Mouse (Mus musculus): ENCODE data around the gene Akap13. TPM values are rescaled to one million over a fixed set of nuclear protein-coding genes. Genes with fewer than 3 reads are reported as not detected.
"Not testable (repeated sequence)": the region's sequence is repeated elsewhere in the genome, so short reads cannot be mapped to it uniquely, and the experiment has no call there.

Akap13 gene
- total and polyA plus RNA-seq, 3 experiments = 11.4 to 32.5 (median 27.7) TPM

DNA sequence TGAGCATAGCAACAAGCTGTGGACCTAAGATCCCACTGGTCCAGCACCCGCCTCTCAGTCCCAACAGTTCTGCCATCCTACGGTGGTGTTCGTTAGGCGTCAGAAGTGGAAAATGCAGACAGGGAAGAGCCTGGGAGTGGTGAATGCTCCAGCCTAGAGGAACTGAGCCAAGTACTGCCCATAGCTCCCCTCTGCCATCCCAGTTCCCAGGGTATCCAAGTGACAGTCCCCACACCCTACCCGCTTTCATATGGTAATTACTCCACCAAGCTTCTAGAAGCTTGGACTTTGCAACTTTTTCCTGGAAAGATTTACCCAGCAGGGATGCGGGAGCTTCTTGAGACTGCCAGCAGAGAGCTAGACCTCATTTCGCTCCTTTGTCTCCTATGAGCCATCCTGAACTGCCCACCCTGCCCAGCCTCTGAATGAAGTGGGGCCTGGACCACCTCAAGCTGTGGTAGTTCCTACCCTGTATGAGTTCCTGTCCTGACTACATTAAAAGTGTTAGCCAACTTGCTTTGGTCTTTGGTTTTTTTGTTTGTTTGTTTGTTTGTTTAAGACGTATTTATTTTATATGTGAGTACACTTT lies 300.6 kb downstream of the Akap13 start:
- Histone ChIP-seq H3K9ac (ENCODE audit: insufficient read depth, low read depth) (no peak overlapping the region), H3K4me1 (ENCODE audit: control insufficient read depth in 1 of 2, insufficient read depth in 2 of 2) (peaks cover 8 to 21% of the 10 kb centered on the region in 2 experiments; a peak in 3 of 4 replicates), H3K4me3 (replicated peaks in 1 of 3; ENCODE audit: low read depth in 2 of 3, low read length in 2 of 3, poor library complexity in 1 of 3) (no peak overlapping the region), H3K36me3 (replicated peaks in 1 of 2; ENCODE audit: control insufficient read depth in 1 of 2, insufficient read depth in 1 of 2, low read length in 1 of 2) (peaks cover 29 to 48% of the 10 kb centered on the region in 2 experiments), H3K4me2 (ENCODE audit: insufficient read depth, low read depth, poor library complexity, severe bottlenecking) (no peak overlapping the region), H3K27me3 (replicated peaks) (no peaks in the 10 kb centered on the region), H3K27ac (ENCODE audit: insufficient read depth, low read depth) (no peak overlapping the region), H3K79me2 (replicated peaks; ENCODE audit: control insufficient read depth, extremely low read depth, insufficient read depth, poor library complexity, severe bottlenecking) (no peaks in the 10 kb centered on the region), H3K9me3 (replicated peaks; ENCODE audit: low read length) (peaks cover 4% of the 10 kb centered on the region)
- dilution Hi-C loops (cut with MboI; ENCODE audit: extremely low pct_ligation_motif_present, extremely low pct_unique_long_range_greater_than_20kb, low sequenced_read_pairs) (no loop called here), in situ Hi-C loops (cut with MboI; ENCODE audit: low pct_ligation_motif_present, low pct_unique_long_range_greater_than_20kb, low sequenced_read_pairs) (no loop called here)
- TF ChIP-seq GABPA (IDR thresholded peaks at IDR 0.05; ENCODE audit: insufficient replicate concordance, low read depth, low read length) = no peak
- TF ChIP-seq KAT2A (IDR thresholded peaks at IDR 0.05; ENCODE audit: insufficient replicate concordance, low read length) = no peak
- no peak for TF ChIP-seq MAZ (IDR thresholded peaks at IDR 0.05; ENCODE audit: low read depth, low read length)
- TF ChIP-seq EP300 (IDR thresholded peaks at IDR 0.05; ENCODE audit: low read length) = no peak
- TF ChIP-seq E2F4 (IDR thresholded peaks at IDR 0.05; ENCODE audit: insufficient replicate concordance, low read depth, low read length) = no peak
- TF ChIP-seq POLR2AphosphoS2 (IDR thresholded peaks at IDR 0.05; ENCODE audit: low read depth, low read length) = no peak
- TF ChIP-seq ZKSCAN1 (IDR thresholded peaks at IDR 0.05; ENCODE audit: borderline replicate concordance, low read depth, low read length) = no peak
- TF ChIP-seq JUND (conservative IDR thresholded peaks at IDR 0.05; ENCODE audit: low read depth, low read length) = no peak
- no peak for DNase-seq (ENCODE audit: extremely low read depth)

DNA sequence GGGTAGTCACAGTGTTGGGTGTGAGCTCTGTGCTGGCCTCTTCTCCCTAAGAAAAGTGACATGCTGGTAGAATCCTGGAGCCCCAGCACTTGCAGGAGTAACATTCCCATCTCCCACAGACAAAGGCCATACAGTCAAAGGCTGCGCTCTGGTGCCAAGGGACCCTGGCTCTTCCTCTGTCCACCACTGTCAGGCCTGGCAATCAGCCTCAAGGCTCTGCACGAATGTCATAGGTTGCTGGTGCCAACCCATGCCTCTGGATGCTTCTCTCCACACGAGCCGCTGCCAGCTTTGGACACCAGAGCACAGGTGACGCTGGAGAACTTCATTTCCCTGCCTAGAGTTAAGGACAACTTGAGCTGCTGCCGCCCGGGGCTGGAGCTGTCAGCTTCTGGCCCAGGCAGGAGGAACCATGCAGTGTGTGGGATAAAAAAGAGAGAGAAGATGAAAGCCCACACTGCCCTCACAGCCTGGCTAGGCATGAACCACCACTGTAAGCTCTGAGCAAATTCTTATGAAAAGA lies 304.7 kb downstream of the Akap13 start:
- peaks cover 0 to 12% of the 10 kb centered on the region in 2 experiments for H3K36me3 ChIP-seq (replicated peaks in 1 of 2; ENCODE audit: control insufficient read depth in 1 of 2, insufficient read depth in 1 of 2, low read length in 1 of 2)
- H3K27ac ChIP-seq (ENCODE audit: insufficient read depth, low read depth) = no peak overlapping the region
- no peak for TF ChIP-seq KAT2A (IDR thresholded peaks at IDR 0.05; ENCODE audit: insufficient replicate concordance, low read length)
- TF ChIP-seq CHD2 (IDR thresholded peaks at IDR 0.05; ENCODE audit: low read length) = no peak
- no peak for TF ChIP-seq HCFC1 (IDR thresholded peaks at IDR 0.05; ENCODE audit: low read depth, low read length)
- TF ChIP-seq CHD1 (IDR thresholded peaks at IDR 0.05; ENCODE audit: low read depth, low read length) = no peak
- no peak for TF ChIP-seq ZMIZ1 (IDR thresholded peaks at IDR 0.05; ENCODE audit: low read depth, low read length)
- no peak for TF ChIP-seq ZC3H11A (IDR thresholded peaks at IDR 0.05; ENCODE audit: low read depth, low read length)
- no peak for TF ChIP-seq POLR2A (IDR thresholded peaks at IDR 0.05; ENCODE audit: low read depth, low read length)
- TF ChIP-seq E2F4 (IDR thresholded peaks at IDR 0.05; ENCODE audit: insufficient replicate concordance, low read depth, low read length) = no peak
- no peak for TF ChIP-seq MEF2A (IDR thresholded peaks at IDR 0.05; ENCODE audit: borderline replicate concordance, low read depth, low read length)
- TF ChIP-seq SMC3 (IDR thresholded peaks at IDR 0.05; ENCODE audit: low read depth, low read length) = no peak
- no peak for TF ChIP-seq ZKSCAN1 (IDR thresholded peaks at IDR 0.05; ENCODE audit: borderline replicate concordance, low read depth, low read length)
- no peak for TF ChIP-seq USF2 (conservative IDR thresholded peaks at IDR 0.05; ENCODE audit: low read depth, low read length)
- no peak for TF ChIP-seq JUN (IDR thresholded peaks at IDR 0.05; ENCODE audit: insufficient read depth, low read depth, low read length)
- no peak for TF ChIP-seq USF1 (IDR thresholded peaks at IDR 0.05; ENCODE audit: low read depth, low read length)
- no peak for DNase-seq (ENCODE audit: extremely low read depth)
- H3K79me2 ChIP-seq (replicated peaks; ENCODE audit: control insufficient read depth, extremely low read depth, insufficient read depth, poor library complexity, severe bottlenecking) = no peaks in the 10 kb centered on the region
- H3K9ac ChIP-seq (ENCODE audit: insufficient read depth, low read depth) = no peak overlapping the region
- no peaks in the 10 kb centered on the region for H3K27me3 ChIP-seq (replicated peaks)
- H3K4me1 ChIP-seq (ENCODE audit: control insufficient read depth in 1 of 2, insufficient read depth in 2 of 2) = peaks cover 6% of the 10 kb centered on the region in 2 experiments; a peak in 1 of 4 replicates
- H3K4me3 ChIP-seq (replicated peaks in 1 of 3; ENCODE audit: low read depth in 2 of 3, low read length in 2 of 3, poor library complexity in 1 of 3) = no peak overlapping the region
- dilution Hi-C loops (cut with MboI; ENCODE audit: extremely low pct_ligation_motif_present, extremely low pct_unique_long_range_greater_than_20kb, low sequenced_read_pairs) = loop anchor here (10.0 kb wide), 1 partner anchor 65 kb away; no protein-coding TSS in a partner anchor
- no peak overlapping the region for H3K4me2 ChIP-seq (ENCODE audit: insufficient read depth, low read depth, poor library complexity, severe bottlenecking)
- in situ Hi-C loops (cut with MboI; ENCODE audit: low pct_ligation_motif_present, low pct_unique_long_range_greater_than_20kb, low sequenced_read_pairs) = no loop called here
- H3K9me3 ChIP-seq (replicated peaks; ENCODE audit: low read length) = peaks cover 4% of the 10 kb centered on the region

- DNase-seq (ENCODE audit: extremely low read depth) = not testable (repeated sequence)
- dilution Hi-C loops (cut with MboI; ENCODE audit: extremely low pct_ligation_motif_present, extremely low pct_unique_long_range_greater_than_20kb, low sequenced_read_pairs) = loop anchor here (10.0 kb wide), 1 partner anchor 64 kb away; no protein-coding TSS in a partner anchor
Measured at GRCm38 (mm10) chr7:75760661-75761319, 305.5 kb downstream of the Akap13 start.

More at GRCm38 (mm10) chr7:75760661-75761319, 305.5 kb downstream of the Akap13 start:
- H3K4me1 ChIP-seq (ENCODE audit: control insufficient read depth in 1 of 2, insufficient read depth in 2 of 2); H3K79me2 ChIP-seq (replicated peaks; ENCODE audit: control insufficient read depth, extremely low read depth, insufficient read depth, poor library complexity, severe bottlenecking); H3K4me2 ChIP-seq (ENCODE audit: insufficient read depth, low read depth, poor library complexity, severe bottlenecking); in situ Hi-C loops (cut with MboI; ENCODE audit: low pct_ligation_motif_present, low pct_unique_long_range_greater_than_20kb, low sequenced_read_pairs); H3K9ac ChIP-seq (ENCODE audit: insufficient read depth, low read depth); H3K36me3 ChIP-seq (replicated peaks in 1 of 2; ENCODE audit: control insufficient read depth in 1 of 2, insufficient read depth in 1 of 2, low read length in 1 of 2); H3K4me3 ChIP-seq (replicated peaks in 1 of 3; ENCODE audit: low read depth in 2 of 3, low read length in 2 of 3, poor library complexity in 1 of 3); H3K9me3 ChIP-seq (replicated peaks; ENCODE audit: low read length); H3K27me3 ChIP-seq (replicated peaks); H3K27ac ChIP-seq (ENCODE audit: insufficient read depth, low read depth): not testable (repeated sequence)
